Mouse (Mus musculus) ovary, postnatal 36 days (tissue): ENCODE data around the gene B4galt5.

Experiments
- DNase-seq: peaks from one replicate; pipeline ENCODE4 v3.0.0; 2022; ENCODE audit warnings: low spot score, mixed read lengths

The B4galt5 gene

GRCm38 (mm10) chr2:167358499-167358898 is 9.5 kb upstream of the B4galt5 start:
- no peak for DNase-seq

GRCm38 (mm10) chr2:167356885-167357284 is 7.9 kb upstream of the B4galt5 start:
- DNase-seq: no peak

- DNase-seq: no peak
These were observed 5.7 kb upstream of the B4galt5 start for GRCm38 (mm10) chr2:167354611-167355165.

- DNase-seq: no peak
These were observed 5.1 kb upstream of the B4galt5 start for GRCm38 (mm10) chr2:167354046-167354445.

GRCm38 (mm10) chr2:167352496-167352895 is 3.5 kb upstream of the B4galt5 start:
- DNase-seq: no peak

GRCm38 (mm10) chr2:167351371-167351951 is 2.5 kb upstream of the B4galt5 start:
- no peak for DNase-seq

GRCm38 (mm10) chr2:167350126-167350650 is 1.2 kb upstream of the B4galt5 start:
- DNase-seq: no peak

GRCm38 (mm10) chr2:167349283-167349936 is 427 bp upstream of the B4galt5 start:
- DNase-seq: peak; percentile 92

- peak; percentile 34 for DNase-seq
These were observed 1.0 kb downstream of the B4galt5 start for GRCm38 (mm10) chr2:167347991-167348375.

- DNase-seq: no peak
These were observed 1.6 kb downstream of the B4galt5 start for GRCm38 (mm10) chr2:167347361-167347760.

- no peak for DNase-seq
These were observed 3.3 kb downstream of the B4galt5 start for GRCm38 (mm10) chr2:167345508-167346164.

- DNase-seq: no peak
These were observed 4.0 kb downstream of the B4galt5 start for GRCm38 (mm10) chr2:167344871-167345507.

- DNase-seq: no peak
These were observed 5.4 kb downstream of the B4galt5 start for GRCm38 (mm10) chr2:167343369-167344140.

GRCm38 (mm10) chr2:167342876-167343275 is 6.1 kb downstream of the B4galt5 start:
- DNase-seq: no peak

- no peak for DNase-seq
These were observed 11.4 kb downstream of the B4galt5 start for GRCm38 (mm10) chr2:167337580-167337979.

GRCm38 (mm10) chr2:167337214-167337512 is 11.8 kb downstream of the B4galt5 start:
- no peak for DNase-seq

- no peak for DNase-seq
These were observed 12.4 kb downstream of the B4galt5 start for GRCm38 (mm10) chr2:167336384-167337213.

GRCm38 (mm10) chr2:167335066-167335465 is 13.9 kb downstream of the B4galt5 start:
- no peak for DNase-seq

- no peak for DNase-seq
These were observed 14.7 kb downstream of the B4galt5 start for GRCm38 (mm10) chr2:167334312-167334711.

- DNase-seq: no peak
These were observed 15.5 kb downstream of the B4galt5 start for GRCm38 (mm10) chr2:167333450-167333849.
